Mouse (Mus musculus) neural tube, embryonic 11.5 days (tissue): ENCODE measurements around the gene Bnipl. TPM values are rescaled to one million over a fixed set of nuclear protein-coding genes. Genes with fewer than 3 reads are reported as not detected.

Source experiments
- ATAC-seq: fragments of 200-750 bp; cut with Nextera tagmentation; 2 replicates; pipeline ENCODE4 v1.8.0; 2017; ENCODE audit warnings: moderate number of reproducible peaks, mild to moderate bottlenecking, moderate TSS enrichment, moderate library complexity; ENCODE audit not compliant: insufficient read depth, low FRiP score, low TSS enrichment
- DNase-seq: peaks from one replicate; pipeline ENCODE4 v3.0.0-alpha.2; 2015; ENCODE audit warnings: low spot score
- H3K27ac ChIP-seq: fragments of 300-500 bp; sonication (generic); 2 replicates; pipeline ENCODE4 v1.5.1; 2014; ENCODE audit warnings: low read depth, mild to moderate bottlenecking, low read length
- H3K27me3 ChIP-seq: fragments of 300-500 bp; sonication (generic); 2 replicates; pipeline ENCODE4 v1.6.1; 2014; ENCODE audit warnings: mild to moderate bottlenecking, low read length, mixed read lengths; ENCODE audit not compliant: control insufficient read depth, insufficient read depth
- H3K36me3 ChIP-seq: fragments of 300-500 bp; sonication (generic); 2 replicates; pipeline ENCODE4 v1.6.1; 2014; ENCODE audit warnings: mild to moderate bottlenecking, low read length, moderate library complexity, mixed read lengths; ENCODE audit not compliant: control insufficient read depth, insufficient read depth
- H3K4me1 ChIP-seq: fragments of 300-500 bp; sonication (generic); 2 replicates; pipeline ENCODE4 v1.6.1; 2014; ENCODE audit warnings: low read length, mixed read lengths; ENCODE audit not compliant: control insufficient read depth, insufficient read depth
- H3K4me2 ChIP-seq: fragments of 300-500 bp; sonication (generic); 2 replicates; pipeline ENCODE4 v1.6.1; 2014; ENCODE audit warnings: low read depth, mild to moderate bottlenecking, moderate library complexity
- H3K4me3 ChIP-seq: fragments of 300-500 bp; sonication (generic); 2 replicates; pipeline ENCODE4 v1.5.1; 2014; ENCODE audit warnings: low read depth, low read length
- H3K9ac ChIP-seq: fragments of 300-500 bp; sonication (generic); 2 replicates; pipeline ENCODE4 v1.6.1; 2014; ENCODE audit warnings: mild to moderate bottlenecking, low read length
- H3K9me3 ChIP-seq: fragments of 300-500 bp; sonication (generic); 2 replicates; pipeline ENCODE4 v1.6.1; 2016; ENCODE audit warnings: low read length; ENCODE audit not compliant: control insufficient read depth
- WGBS: fragments of 180-500 bp; shearing (Covaris S2); extraction: QIAGEN DNeasy Blood & Tissue Kit; methylation state at CpG from one replicate; pipeline ENCODE4 v1.1.7; 2014; 5-methylcytosine and 5-hydroxymethylcytosine counted together
- polyA plus RNA-seq: library from polyadenylated mRNA; unstranded; fragments of >200 nt; fragmentation: Nextera tagmentation; extraction: Ambion mirVana; gene quantifications from 2 replicates; pipeline ENCODE4 v1.2.1, GENCODE M21; 2014

Bnipl gene
- polyA plus RNA-seq, 1 experiment from 2014 or later, result 0.31 TPM

- DNase-seq (peak; percentile 51), ATAC-seq (no peak; the same call in 1 of the 2 replicates)
- peak overlapping the region; percentile 81 for H3K4me2 ChIP-seq
- H3K27ac ChIP-seq, result peak overlapping the region; percentile 94
- peaks cover 17% of the 10 kb centered on the region for H3K36me3 ChIP-seq
- H3K9ac ChIP-seq, result peak overlapping the region; percentile 76
- no peaks in the 10 kb centered on the region for H3K27me3 ChIP-seq
- peak overlapping the region; percentile 68 for H3K4me3 ChIP-seq
- no peaks in the 10 kb centered on the region for H3K9me3 ChIP-seq
- WGBS, result under 1% methylated on average over 43 of the region's 43 CpGs
- peaks cover 24% of the 10 kb centered on the region for H3K4me1 ChIP-seq
Observed at GRCm38 (mm10) chr3:95228894-95229780, 21.9 kb downstream of the Bnipl start.

GRCm38 (mm10) chr3:95228148-95228893 lies 22.7 kb downstream of the Bnipl start, which contains the start of gene Cdc42se1:
Gene Cdc42se1, plus strand, starts transcription at chr3:95228732.
- Histone ChIP-seq H3K27me3 (no peaks in the 10 kb centered on the region), H3K4me1 (peaks cover 24% of the 10 kb centered on the region), H3K9ac (peak within 1 kb of the TSS; percentile 76), H3K36me3 (peaks cover 12% of the 10 kb centered on the region), H3K4me2 (peak within 1 kb of the TSS; percentile 81), H3K27ac (peak within 1 kb of the TSS; percentile 94), H3K4me3 (peak within 1 kb of the TSS; percentile 68), H3K9me3 (no peaks in the 10 kb centered on the region)
- DNase-seq (peak; percentile 90), ATAC-seq (peak; percentile 86)
- WGBS, result under 1% methylated on average over 56 of the region's 64 CpGs

GRCm38 (mm10) chr3:95227214-95227613 lies 23.8 kb downstream of the Bnipl start:
- H3K4me2 ChIP-seq, result peak overlapping the region; percentile 81
- peak overlapping the region; percentile 94; the same call in 1 of the 2 replicates for H3K27ac ChIP-seq
- ATAC-seq (no peak), DNase-seq (no peak)
- peak overlapping the region; percentile 76 for H3K9ac ChIP-seq
- H3K27me3 ChIP-seq, result no peaks in the 10 kb centered on the region
- peak overlapping the region; percentile 68 for H3K4me3 ChIP-seq
- no peaks in the 10 kb centered on the region for H3K9me3 ChIP-seq
- H3K4me1 ChIP-seq, result peaks cover 24% of the 10 kb centered on the region
- WGBS, result 16% methylated on average over 1 of the region's 1 CpGs
- H3K36me3 ChIP-seq, result peaks cover 9% of the 10 kb centered on the region

- H3K4me2 ChIP-seq, result no peak overlapping the region
- no peaks in the 10 kb centered on the region for H3K9me3 ChIP-seq
- H3K27ac ChIP-seq, result no peak overlapping the region
- ATAC-seq (no peak), DNase-seq (peak; percentile 36)
- no peak overlapping the region for H3K4me3 ChIP-seq
- H3K27me3 ChIP-seq, result no peaks in the 10 kb centered on the region
- no peak overlapping the region for H3K9ac ChIP-seq
- peaks cover 10% of the 10 kb centered on the region for H3K36me3 ChIP-seq
- peaks cover 12% of the 10 kb centered on the region; the same call in 1 of the 2 replicates for H3K4me1 ChIP-seq
- WGBS, result 41% methylated on average over 6 of the region's 6 CpGs
Observed at GRCm38 (mm10) chr3:95224295-95224694, 26.7 kb downstream of the Bnipl start.

GRCm38 (mm10) chr3:95223041-95223440 lies 28.0 kb downstream of the Bnipl start:
- H3K36me3 ChIP-seq, result peaks cover 10% of the 10 kb centered on the region
- 100% methylated on average over 2 of the region's 2 CpGs for WGBS
- peaks cover 12% of the 10 kb centered on the region; the same call in 1 of the 2 replicates for H3K4me1 ChIP-seq
- no peak overlapping the region for H3K4me3 ChIP-seq
- H3K27me3 ChIP-seq, result no peaks in the 10 kb centered on the region
- ATAC-seq (no peak), DNase-seq (no peak)
- H3K9ac ChIP-seq, result no peak overlapping the region
- H3K9me3 ChIP-seq, result no peaks in the 10 kb centered on the region
- H3K4me2 ChIP-seq, result no peak overlapping the region
- no peak overlapping the region for H3K27ac ChIP-seq

GRCm38 (mm10) chr3:95218466-95219137 lies 32.4 kb downstream of the Bnipl start:
- H3K4me1 ChIP-seq, result peaks cover 6% of the 10 kb centered on the region; the same call in 1 of the 2 replicates
- H3K9ac ChIP-seq, result no peak overlapping the region; the same call in 1 of the 2 replicates
- no peaks in the 10 kb centered on the region for H3K9me3 ChIP-seq
- no peaks in the 10 kb centered on the region for H3K27me3 ChIP-seq
- WGBS, result 84% methylated on average over 6 of the region's 6 CpGs
- no peak for ATAC-seq
- DNase-seq, result no peak
- H3K4me3 ChIP-seq, result peak overlapping the region; percentile 57; the same call in 1 of the 2 replicates
- peak overlapping the region; percentile 49 for H3K4me2 ChIP-seq
- H3K27ac ChIP-seq, result peak overlapping the region; percentile 90; the same call in 1 of the 2 replicates
- H3K36me3 ChIP-seq, result peaks cover 11% of the 10 kb centered on the region

GRCm38 (mm10) chr3:95217255-95218134 lies 33.5 kb downstream of the Bnipl start, which contains the start of gene Gabpb2:
Gene Gabpb2, minus strand, starts transcription at chr3:95217916.
- Histone ChIP-seq H3K36me3 (peaks cover 9% of the 10 kb centered on the region), H3K4me3 (peak within 1 kb of the TSS; percentile 57)
- peak; percentile 94 for DNase-seq

More at GRCm38 (mm10) chr3:95217255-95218134, 33.5 kb downstream of the Bnipl start, which contains the start of gene Gabpb2:
- under 1% methylated on average over 52 of the region's 56 CpGs for WGBS
- peak within 1 kb of the TSS; percentile 49 for H3K4me2 ChIP-seq
- no peaks in the 10 kb centered on the region for H3K27me3 ChIP-seq
- no peaks in the 10 kb centered on the region for H3K9me3 ChIP-seq
- H3K27ac ChIP-seq, result peak within 1 kb of the TSS; percentile 90
- peak within 1 kb of the TSS; percentile 79 for H3K9ac ChIP-seq
- ATAC-seq, result peak; percentile 90
- H3K4me1 ChIP-seq, result peaks cover 6% of the 10 kb centered on the region; the same call in 1 of the 2 replicates
